Mouse (Mus musculus) lung, postnatal 25 days (tissue): Measurements from ENCODE around the gene Cd101.
A peak's percentile ranks its signal among the peaks of the same experiment; 100 is the strongest.

Source experiments
- DNase-seq: peaks from one replicate; pipeline ENCODE4 v3.0.0; 2022; ENCODE audit warnings: low spot score

The Cd101 gene

DNA sequence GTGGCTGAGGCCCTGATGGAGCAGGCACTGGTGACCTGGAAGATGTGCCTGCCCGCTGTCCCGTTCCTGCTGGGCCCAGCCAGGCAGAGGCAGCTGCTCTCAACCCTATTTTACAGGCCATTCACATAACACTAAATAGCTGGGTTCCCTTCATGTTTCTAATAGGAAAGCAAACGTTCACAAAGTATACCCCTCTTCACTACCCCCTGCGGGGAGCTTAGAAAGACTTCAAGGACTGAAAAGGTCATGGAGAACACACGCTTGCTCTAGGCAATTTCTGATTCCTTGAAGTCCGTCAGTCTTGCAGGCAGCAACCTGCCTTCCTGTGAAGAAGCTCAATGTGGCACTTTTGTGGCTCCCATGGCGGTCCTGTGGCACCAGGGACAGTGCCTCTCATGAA, 12.6 kb upstream of the Cd101 start:
- no peak for DNase-seq

DNA sequence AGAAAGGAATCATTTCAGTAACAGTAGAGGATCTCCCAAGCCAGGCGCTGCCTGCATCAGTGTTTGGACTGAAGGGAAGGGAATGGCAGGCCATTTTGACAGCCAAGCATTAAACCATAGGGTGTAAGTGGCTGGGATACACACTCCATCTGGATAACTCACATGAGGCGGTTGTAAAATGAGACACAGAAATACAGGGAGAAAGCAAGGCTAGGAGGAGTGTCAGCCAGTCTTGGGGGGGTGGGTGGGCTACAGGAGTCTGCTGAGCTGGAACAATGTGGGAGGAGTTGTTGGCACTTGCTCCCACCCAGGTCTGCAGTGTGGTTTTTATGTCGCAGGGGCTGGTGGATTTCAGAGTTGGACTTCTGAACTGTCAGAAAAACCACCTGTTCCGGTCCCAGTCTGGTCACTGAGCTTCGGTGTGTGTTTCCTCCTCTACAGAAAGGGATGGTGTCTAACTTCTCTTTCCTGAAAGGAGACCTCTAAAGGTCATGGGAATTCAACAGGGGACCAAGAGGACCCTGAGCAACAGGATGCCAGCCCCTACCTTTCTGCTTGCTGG, 8.7 kb upstream of the Cd101 start:
- no peak for DNase-seq

GRCm38 (mm10) chr3:101036001-101036400, 6.6 kb upstream of the Cd101 start:
- DNase-seq = no peak

DNA sequence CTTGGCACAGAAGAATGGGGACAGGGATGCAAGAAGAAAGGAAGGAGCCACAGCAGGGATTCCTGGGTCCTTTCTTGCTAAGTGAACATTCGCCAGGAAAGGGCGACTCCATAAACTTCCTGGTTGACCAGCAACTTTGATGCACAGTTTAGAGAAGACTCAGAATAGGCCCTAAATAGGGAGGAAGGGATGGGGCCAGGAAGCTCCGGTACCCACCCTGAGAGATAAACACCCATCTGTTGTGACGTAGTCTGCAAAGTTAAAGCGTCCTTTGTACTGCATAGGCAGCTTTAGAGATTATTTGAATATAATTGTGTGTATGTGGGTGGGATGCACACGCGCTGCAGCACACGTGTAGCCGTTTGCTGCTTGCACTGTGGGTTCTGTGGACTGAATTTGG, 5.2 kb upstream of the Cd101 start:
- no peak for DNase-seq

GRCm38 (mm10) chr3:101033644-101034043, 4.3 kb upstream of the Cd101 start:
- peak; percentile 37 for DNase-seq

DNA sequence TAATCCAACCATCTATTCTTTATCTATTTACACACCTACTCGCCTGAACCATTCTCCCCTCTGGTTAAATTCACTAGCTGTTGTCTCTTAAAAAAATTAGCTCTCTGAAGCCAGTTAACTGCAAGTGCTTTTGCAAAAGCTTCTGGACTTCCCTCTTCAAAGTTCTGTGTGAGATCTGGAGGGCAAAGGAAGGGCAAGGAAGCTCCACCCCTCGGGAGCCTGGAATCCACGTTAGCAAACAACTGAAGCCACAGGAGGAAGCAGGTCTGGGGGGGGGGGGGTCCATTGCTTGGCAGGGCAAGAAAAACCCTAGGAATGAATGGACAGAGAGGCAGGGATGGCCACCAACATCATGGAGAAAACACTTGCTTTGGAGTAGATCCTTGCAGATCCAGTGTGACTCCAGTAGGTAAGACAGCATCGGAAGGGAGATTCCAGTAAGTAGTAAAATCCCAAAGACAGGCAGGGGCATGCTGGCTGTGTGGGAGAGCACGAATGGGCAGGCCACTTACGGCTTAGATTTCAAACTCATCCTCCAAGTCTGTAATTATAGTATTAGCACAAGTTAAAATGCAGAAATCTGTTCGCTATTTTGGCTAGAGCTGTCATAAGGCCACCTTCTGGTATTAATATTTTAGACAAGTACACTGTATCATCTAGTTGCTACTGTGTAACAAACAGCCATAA, 2.2 kb upstream of the Cd101 start:
- DNase-seq = peak; percentile 67

DNA sequence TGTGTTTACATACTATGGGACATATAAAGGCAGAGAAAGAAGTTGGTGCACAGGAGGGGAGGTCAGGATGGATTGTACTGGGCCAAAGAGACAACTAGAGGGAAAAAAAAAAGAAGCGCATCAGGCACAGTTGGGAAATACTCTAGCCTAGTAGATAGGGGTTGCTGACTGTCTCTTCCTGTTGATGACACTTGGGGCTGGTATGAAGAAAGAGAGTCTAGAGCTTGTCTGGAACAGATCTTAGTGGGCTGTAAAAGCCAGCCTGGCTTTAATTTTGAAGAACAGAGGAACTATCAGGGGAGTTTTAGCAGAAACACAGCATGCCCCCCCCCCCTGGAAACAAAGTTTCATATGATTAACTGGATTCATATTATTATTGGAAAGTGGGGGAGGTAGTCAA, 1.3 kb upstream of the Cd101 start:
- DNase-seq = peak; percentile 32

DNA sequence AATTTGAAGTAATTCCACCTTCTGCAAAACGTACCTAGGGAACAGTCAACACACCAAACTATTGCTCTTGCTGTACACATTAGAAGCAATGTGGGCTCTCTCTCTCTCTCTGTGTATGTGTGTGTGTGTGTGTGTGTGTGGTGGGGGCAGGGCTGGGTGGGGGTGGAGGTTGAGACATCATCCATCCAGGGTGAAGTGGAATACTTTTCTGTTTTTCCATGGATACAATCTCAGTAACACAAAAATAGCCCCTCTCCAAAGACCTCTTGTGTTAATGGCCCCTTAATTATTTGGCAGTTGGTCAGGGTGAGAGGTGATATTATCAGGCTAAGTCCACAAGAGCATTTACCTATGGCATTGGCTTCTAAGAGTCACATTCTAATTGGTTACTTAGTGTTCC, 2.6 kb downstream of the Cd101 start:
- DNase-seq = peak; percentile 50

DNA sequence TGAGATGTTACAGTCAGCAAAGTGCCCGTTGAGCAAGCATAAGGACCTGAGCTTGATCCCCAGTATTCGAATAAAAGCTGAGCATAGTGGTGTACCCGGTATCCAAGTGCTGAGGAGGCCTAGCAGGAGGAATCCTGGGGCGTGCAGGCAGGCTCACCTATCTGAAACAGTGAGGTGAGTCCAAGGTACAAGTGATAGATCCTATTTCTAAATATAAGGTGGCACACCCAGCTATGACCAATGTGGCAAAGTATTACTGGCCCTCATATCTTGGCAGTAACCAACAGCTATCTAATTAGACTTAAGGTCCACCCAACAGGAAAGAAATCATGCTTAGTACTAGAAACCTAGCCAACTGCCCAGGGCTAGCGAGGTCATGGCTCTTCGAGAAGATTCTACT, 6.4 kb downstream of the Cd101 start:
- DNase-seq = no peak

DNA sequence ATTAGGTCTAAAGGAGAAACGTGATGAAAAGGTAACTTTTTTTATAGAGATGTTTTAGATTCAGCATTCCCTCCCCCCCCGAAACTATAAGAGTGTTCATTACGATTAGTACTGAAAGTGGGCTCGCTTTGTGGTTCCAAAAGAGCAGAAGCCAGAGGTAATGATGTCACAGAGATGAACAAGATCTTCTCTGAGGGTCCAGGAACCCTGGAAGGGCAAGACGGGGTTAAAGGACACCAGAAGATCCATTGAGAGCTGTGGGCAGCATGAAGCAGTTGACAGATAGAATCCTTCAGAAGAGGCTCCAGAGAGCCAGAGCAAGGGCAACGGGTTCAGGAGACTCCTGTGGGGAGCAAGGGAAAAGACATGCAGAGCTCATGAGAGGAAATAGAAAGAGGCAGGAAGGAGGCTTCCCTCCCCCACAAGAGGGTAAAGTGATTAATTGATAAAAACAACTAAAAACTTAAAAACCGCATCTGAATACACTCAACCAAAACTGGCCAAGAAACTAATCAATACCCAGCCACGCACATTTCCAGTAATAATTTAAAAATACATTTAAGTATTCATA, 7.8 kb downstream of the Cd101 start:
- no peak for DNase-seq

DNA sequence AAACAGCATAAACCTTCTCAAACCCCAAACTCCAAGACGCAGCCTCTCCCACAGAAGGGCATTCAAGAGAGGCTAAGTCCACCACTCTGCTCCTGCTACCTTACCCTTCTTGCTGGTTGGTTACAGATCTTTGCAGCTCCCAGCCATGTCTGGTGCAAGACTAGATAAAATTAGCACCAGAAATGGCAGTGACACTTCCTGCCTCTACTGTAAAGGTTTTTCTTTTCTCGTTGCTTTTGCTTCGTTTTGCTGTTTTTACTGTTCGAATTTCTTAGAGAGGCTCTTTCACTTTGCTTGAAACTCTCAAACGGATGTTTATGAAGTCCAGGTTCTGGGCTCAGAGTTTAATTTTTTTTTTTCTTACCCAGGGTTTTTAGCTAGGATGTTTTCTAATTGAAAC, 8.3 kb downstream of the Cd101 start:
- no peak for DNase-seq

DNA sequence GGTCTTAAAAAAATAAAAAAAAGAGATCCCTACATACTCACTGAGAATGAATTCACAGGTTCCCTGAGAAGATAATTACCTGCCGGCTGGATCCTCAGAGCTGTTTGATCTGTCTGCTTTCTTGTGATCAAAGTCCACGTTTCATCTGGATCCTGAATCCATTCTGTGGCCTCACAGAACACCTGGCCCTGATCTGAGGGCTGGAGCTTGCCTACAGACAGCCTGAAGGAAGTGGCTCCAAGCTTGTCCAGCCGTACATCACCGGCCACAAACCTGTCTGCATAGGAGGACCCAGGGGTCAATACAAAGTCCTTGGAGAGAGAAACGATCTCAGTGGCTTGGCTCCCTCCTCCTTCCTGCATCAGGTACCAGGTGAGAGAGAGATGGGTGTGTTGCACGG, 10.9 kb downstream of the Cd101 start:
- DNase-seq = no peak

- no peak for DNase-seq
These were observed 13.3 kb downstream of the Cd101 start for GRCm38 (mm10) chr3:101016050-101016449.

DNA sequence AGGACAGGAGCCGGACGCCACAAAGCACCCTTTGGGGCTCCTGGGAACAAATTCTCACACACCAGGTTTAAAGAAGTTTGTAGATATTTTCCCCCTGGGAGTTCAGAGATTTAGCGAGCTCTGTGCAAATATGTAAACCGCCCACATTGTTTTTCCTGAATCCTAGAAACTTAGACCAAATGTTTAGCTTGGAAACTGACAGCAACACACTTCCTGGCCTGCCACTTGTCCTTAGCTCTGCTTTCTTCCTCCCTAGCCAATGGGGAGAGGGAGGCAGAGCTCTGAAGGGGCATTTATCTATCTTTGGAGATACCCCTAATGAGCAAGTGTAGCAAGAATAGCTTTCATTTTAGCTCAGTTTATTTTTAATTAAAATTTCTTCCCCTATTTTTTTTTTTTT, 14.1 kb downstream of the Cd101 start:
- DNase-seq = no peak

DNA sequence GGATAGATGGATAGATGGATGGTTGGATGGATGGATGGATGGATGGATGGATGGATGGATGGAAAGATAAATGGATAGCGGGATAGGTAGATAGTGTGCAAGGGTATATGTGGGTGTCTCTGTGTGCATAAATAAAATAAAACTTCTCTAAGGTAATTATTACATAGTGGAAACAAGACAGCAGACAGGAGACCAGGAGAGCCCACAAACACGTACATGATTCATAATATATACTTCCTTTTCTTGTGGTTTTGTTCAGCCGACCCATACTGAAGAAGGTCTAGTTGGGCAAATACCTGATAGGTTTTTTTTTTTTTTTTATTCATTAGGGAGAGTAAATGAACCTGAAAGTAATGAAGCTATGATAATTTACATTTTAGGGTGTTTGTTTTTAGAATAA, 15.8 kb downstream of the Cd101 start:
- no peak for DNase-seq

DNA sequence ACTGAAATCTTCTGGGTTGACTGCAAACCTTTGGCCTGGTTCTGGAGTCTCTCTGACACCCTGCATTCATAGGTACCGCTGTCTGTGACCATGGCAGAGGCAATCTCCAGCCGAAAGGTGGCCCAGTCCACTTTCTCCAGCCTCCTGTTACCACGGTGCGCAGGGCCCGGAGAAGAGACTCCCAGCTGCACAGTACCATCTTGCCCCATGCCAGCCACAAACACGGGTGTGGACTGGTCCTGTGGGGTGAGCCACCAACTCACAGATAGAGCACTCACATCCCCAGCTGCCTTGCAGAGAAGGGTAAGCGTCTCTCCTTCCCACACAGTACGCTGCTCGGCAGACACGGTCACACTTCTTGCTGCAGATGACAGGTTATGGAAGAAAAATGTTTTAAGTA, 16.4 kb downstream of the Cd101 start:
- DNase-seq = no peak

- no peak for DNase-seq
These were observed 16.8 kb downstream of the Cd101 start for GRCm38 (mm10) chr3:101012597-101012996.

DNA sequence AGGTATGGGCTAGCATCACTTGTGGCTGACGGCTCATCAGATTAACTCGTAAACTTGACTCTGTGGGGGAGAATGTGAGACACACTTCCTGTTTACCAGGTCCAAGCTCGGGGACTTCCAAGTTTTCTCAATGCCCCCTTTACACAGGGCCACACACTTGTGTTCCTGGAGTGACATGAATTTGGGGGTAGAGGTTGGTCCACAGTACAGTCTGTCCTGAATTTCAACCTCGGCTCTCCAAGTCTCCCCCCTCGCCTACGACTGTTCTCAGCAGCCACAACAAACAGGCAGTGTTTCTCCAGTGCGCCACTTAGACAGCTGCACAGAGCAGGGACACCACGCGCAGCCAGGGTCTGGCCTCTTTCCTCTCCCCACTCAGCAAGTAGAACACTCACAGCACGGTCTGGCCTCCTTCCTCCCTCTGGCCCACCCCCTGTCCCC, 17.2 kb downstream of the Cd101 start:
- no peak for DNase-seq

- DNase-seq = no peak
These were observed 18.2 kb downstream of the Cd101 start for GRCm38 (mm10) chr3:101011203-101011600.

- peak; percentile 47 for DNase-seq
These were observed 18.7 kb downstream of the Cd101 start for GRCm38 (mm10) chr3:101010589-101011202.

- no peak for DNase-seq
These were observed 22.1 kb downstream of the Cd101 start for GRCm38 (mm10) chr3:101007112-101007782.

- no peak for DNase-seq
These were observed 24.0 kb downstream of the Cd101 start for GRCm38 (mm10) chr3:101005392-101005791.
